Mouse (Mus musculus) urinary bladder, adult 18-20 months (tissue): ENCODE measurements around the gene Lpcat2.

Source experiments
- DNase-seq, 2 experiments: peaks; one replicate each; pipeline ENCODE4 v3.0.0; 2022; ENCODE audit warnings: low spot score in 2 of 2, mixed read lengths in 2 of 2

Gene Lpcat2

DNA sequence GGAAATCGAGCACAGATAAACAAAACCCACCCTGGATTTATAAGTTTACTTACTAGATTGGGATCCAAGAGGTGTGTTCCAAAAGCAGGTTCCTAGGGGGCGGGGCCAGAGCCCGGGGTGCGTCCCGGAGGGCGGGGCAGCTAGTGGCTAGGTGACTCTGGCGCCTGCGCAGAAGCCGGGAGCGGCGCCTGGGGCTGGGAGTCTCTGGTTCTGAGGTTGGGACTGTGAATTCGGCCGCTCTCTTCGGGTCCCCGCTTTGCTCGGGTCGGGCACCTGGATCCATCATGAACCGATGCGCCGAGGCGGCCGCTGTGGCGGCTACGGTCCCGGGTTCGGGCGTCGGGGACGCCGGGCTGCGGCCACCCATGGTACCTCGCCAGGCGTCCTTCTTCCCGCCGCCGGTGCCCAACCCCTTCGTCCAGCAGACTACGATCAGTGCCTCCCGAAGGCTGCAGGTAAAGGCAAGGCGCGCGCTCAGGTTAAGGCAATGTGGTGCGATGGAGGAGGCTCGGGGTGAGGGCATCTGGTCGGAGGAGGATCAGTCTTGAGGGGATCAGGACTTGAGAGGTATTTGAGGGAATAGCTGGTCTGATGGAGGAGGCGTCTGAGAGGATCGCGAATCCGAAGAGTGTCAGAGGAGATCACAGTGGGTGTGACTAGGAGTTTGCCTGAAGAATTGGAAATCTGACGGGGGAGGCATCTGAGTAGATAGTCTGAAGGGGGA lies at the start of gene Lpcat2:
Gene Lpcat2 (plus strand): TSS at position 169 of the 724 bp plus-strand sequence.
- peak; percentile 85 to 91 for DNase-seq

DNA sequence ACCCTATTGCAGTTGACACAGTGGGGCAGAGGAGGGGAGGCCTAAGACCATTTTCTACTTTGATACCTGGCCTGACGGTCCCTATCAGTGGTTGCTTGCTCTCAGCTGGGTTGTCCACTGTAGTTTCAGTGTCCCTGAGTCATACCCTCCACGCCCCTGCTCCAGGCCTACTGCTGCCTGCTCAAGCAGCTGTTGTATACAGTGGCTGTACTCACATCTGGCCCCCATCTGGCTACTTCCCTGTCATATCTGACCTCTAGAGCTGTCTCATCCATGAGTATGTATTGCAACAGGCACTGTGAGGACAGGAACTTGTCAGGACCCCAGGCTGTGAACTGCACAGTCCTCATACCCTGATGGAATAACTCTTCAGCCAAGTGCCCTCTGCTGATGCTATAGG lies 42.4 kb upstream of the Lpcat2 start:
- no peak for DNase-seq

DNA sequence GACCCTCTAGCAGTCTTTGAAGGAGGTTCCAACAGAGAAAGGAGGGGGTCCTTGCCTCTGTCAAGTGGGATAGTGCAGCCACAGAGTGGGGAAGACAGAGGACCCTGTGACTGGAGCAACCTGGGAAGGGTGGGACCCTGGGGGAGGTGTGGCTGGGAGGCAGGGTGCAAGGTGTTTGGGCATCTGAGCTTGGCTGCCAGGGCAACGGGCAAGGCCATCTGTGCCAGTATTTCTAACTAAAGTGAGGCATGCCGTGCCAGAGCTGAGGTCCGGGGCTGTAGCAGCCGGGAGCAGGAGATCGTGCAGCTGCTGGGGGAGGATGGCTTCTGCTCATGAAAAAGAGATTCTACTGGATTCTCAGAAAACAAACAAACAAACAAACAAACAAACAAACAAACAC lies 39.5 kb upstream of the Lpcat2 start:
- DNase-seq, result no peak

DNA sequence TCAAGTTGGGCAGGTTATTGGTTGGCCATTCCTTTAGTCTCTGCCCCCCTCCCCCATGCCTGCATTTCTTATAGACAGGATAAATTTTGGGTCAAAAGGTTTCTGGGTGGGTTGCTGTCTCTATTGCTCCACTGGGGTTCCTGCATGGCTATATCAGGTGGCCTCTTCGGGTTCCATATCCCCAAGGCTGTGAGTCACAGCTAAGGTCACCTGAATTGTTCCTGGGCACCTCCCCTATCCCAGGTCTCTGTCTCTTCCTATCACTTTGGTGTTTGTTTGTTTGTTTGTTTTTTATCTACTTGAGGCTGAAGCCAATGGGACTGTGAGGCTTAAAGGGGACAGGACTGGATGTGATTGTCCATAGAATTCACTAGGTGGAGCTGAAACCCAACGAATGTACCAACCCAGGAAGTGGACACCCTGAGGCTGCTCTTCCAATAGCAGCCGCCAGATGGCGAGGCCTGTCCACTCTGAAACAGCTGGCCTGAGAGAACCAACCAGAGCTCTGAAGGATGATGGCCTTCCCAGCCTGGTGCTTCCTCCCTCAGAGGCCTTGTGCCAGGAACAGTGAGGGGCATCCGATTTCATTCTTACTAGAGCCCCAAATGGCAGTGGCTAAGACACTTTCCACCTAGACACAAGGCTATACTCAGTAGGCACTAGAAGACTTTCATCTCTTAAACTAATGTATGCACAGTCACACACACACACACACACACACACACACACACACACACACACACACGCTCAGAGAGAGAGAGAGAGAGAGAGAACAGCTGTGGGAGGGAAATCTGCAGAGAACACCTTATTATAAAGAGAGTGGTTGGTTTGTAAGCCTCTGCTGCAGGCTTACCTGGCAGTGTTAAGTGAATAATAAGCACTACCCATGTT lies 37.0 kb upstream of the Lpcat2 start:
- peak; percentile 83 to 85 for DNase-seq

DNA sequence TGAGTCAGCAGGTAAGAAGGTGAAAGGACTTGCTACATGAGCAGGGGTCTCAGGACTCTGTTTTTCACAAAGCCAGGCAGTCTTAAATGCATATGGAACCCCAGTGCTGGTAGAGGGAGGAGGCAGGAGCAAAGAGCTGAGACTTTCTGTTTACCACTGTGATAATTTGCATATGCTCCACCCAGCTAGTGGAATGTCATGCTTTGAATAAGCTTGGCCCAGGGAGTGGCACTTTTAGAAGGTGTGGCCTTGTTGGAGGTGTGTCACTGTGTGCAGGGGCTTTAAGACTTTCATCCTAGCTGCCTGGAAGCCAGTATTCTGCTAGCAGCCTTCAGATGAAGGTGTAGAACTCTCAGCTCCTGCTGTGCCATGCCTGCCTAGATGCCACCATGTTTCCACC lies 34.0 kb upstream of the Lpcat2 start:
- DNase-seq, result no peak

GRCm38 (mm10) chr8:92822386-92822785 lies 32.8 kb upstream of the Lpcat2 start:
- DNase-seq, result no peak

DNA sequence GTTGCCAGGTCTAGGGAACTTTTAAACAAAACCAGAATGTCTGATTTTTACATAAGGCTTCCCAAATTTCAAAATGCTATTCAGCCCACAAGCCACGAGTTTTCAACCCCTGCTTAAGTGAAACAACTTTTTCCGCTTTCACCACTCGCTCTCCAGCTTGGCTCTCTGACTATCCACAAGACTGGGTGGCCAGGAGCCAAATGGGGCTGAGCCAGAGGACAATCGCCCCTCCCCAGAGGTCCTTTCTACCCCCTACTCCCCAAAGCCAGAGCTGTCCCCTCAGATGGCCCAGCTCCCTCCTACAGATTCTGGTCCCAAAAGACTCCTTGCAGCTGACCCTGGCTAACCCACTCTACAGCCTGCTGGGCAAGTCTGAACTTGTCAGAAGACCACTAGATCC lies 29.1 kb upstream of the Lpcat2 start:
- DNase-seq, result no peak

DNA sequence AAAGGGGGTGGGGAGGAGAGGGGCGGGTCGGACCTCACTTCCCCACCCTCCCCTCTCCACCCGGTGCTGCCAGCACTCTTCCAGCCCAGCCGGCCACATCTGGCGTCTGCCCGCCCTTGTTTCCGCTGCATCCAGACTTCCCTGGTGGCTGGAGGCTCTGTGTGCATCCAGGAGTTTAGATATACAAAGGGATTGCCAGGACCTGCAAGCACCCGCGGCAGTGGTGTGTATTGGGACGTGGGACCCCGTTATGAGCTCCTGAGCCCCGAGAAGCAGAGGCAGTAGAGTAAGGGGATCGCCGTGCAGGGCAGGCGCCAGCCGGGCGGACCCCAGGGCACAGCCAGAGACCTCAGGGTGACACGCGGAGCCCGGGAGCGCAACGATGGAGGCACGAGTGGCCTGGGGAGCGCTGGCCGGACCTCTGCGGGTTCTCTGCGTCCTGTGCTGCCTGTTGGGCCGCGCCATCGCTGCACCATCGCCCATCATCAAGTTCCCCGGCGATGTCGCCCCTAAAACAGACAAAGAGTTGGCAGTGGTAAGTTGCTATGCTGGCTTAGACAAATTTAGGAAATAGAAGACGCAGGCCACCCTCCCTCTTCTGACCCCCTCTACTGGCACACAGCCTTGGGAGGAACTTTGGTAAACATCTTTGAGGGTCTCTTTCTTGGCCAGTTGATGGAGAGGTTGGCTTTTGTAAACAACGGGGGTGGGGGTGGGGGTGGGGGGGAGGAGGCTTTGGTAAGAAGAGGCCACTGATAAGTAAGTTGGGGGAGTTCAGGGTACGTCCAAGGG lies 27.7 kb upstream of the Lpcat2 start, which contains the start of gene Mmp2:
Gene Mmp2 (plus strand): TSS at position 49 of the 792 bp plus-strand sequence.
- peak; percentile 17 to 43 for DNase-seq

GRCm38 (mm10) chr8:92828251-92828743 lies 26.8 kb upstream of the Lpcat2 start:
- DNase-seq, result no peak

DNA sequence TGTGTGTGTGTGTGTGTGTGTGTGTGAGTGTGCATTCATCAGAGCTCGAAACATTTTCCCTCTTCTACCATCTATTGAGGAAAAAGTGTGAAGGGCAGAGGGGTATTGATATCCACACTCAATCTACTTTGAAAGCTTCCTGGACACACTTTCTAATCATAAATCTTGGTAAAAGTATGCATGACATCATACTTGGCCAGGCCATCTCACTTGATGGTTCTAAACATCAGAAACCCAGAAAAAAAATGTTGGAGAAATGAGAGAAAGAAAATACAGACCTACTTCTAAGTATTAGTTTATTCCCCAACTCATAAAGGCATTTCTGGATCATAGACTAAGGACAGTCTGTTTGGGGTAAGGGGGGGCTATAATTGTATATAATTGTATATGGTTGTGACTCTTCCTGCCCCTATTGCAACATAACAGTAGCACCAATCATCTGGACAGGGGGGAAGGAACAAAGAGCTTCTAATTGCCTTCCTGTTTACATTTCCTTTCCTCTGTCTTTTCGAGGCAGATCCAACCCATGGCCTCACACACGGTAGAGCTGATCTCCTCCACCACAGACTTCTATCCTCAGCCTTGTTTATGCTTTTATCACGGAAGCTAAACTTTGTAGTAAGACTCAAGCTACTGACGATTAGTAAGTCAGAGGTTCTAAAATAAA lies 20.9 kb upstream of the Lpcat2 start:
- DNase-seq, result no peak

- DNase-seq, result no peak
Measured at GRCm38 (mm10) chr8:92834786-92835500, 20.2 kb upstream of the Lpcat2 start.

- DNase-seq, result no peak
Measured at GRCm38 (mm10) chr8:92835901-92836300, 19.2 kb upstream of the Lpcat2 start.

- no peak for DNase-seq
Measured at GRCm38 (mm10) chr8:92838616-92839015, 16.5 kb upstream of the Lpcat2 start.

DNA sequence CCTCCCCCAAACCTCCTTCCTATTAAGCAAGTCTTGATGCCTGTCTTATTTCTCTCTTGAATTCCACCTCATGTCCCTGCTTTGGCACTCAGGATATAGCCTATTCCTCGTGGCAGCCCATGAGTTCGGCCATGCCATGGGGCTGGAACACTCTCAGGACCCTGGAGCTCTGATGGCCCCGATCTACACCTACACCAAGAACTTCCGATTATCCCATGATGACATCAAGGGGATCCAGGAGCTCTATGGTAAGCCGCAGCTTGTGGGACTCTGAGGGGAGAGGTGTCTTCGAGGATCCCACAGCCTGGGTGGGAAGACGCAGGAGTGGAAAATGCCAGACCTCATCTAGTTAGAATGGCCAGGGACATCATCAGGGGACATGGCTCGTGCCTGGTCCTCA lies 16.0 kb upstream of the Lpcat2 start:
- DNase-seq, result no peak

DNA sequence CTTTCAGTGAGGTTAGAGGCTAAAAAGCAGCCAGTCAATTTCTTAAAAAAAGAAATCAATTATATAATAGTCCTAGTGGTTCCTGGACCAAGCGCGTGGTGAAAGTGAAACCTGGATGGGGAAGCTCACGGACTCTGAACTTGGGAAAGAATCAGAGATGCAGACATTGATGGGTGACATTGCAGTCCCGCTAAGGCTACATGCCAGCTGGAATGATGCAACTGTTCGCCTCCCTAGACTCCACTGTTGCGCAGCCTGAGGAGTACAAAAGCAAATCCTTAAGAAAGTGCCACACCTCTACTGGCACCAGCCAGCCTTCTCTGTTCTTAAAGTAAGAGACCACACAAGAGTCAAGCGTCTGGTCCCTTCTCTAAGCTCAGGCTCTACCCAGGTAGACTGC lies 15.3 kb upstream of the Lpcat2 start:
- DNase-seq, result no peak

- DNase-seq, result no peak
Measured at GRCm38 (mm10) chr8:92846684-92847083, 8.5 kb upstream of the Lpcat2 start.

GRCm38 (mm10) chr8:92847299-92847698 lies 7.8 kb upstream of the Lpcat2 start:
- DNase-seq, result no peak

DNA sequence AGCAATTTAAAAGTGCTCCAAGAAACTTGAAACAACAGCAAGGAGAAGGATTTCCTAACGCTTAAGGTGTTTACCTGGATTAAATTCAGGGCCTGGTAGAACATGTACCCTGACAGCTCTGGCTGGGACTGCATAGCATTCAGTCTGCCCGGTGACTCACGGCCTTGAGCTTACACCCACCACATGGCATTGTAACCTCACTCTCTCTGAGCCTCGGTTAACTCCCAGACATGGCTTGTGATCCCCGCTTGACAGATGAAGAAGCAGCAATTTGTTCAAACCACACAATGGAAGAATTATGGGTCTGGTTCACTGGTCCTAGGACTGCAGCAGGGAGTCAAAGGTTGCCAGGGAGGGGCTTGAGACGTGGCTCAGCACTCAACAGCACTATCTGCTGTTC lies 5.9 kb upstream of the Lpcat2 start:
- DNase-seq, result no peak

- DNase-seq, result peak in 1 of 2 experiments; percentile 78
Measured at GRCm38 (mm10) chr8:92850239-92850638, 4.9 kb upstream of the Lpcat2 start.

DNA sequence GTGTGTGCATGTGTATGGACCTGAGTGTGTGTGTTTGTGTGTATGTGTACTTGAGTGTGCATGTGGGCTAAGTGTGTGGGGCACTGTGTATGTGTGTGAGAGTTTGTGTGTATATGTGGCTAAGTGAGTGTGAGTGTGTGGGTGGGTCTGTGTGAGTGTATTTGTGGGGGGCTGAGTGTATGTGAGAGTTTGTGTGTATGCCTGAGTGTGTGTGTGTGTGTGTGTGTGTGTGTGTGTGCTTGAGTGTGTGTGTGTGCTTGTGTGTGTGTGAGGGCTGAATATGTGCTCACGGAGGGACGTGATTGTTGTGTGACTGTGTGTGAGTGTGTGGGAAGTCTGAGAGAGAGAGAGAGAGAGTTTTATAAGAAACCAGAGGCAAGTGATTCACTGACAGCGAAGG lies 3.8 kb upstream of the Lpcat2 start:
- DNase-seq, result no peak
